Mouse (Mus musculus) embryonic facial prominence, embryonic 10.5 days (tissue): ENCODE data around the gene Plbd2. TPM values are rescaled to one million over a fixed set of nuclear protein-coding genes. Genes with fewer than 3 reads are reported as not detected.
A peak's percentile ranks its signal among the peaks of the same experiment; 100 is the strongest.

Source experiments
- DNase-seq: peaks from one replicate; pipeline ENCODE4 v3.0.0-alpha.2; 2017; ENCODE audit warnings: low spot score
- H3K27ac ChIP-seq: fragments of 300-500 bp; sonication (generic); replicated peaks from 2 replicates; pipeline ENCODE4 v1.5.1; 2016; ENCODE audit warnings: mild to moderate bottlenecking
- H3K27me3 ChIP-seq: fragments of 300-500 bp; sonication (generic); replicated peaks from 2 replicates; pipeline ENCODE4 v1.6.1; 2016; ENCODE audit warnings: low read depth, mild to moderate bottlenecking; ENCODE audit not compliant: poor library complexity, severe bottlenecking
- H3K36me3 ChIP-seq: fragments of 300-500 bp; sonication (generic); replicated peaks from 2 replicates; pipeline ENCODE4 v1.6.1; 2016; ENCODE audit warnings: mild to moderate bottlenecking, moderate library complexity
- H3K4me1 ChIP-seq: fragments of 300-500 bp; sonication (generic); 2 replicates; pipeline ENCODE4 v1.6.1; 2016
- H3K4me3 ChIP-seq: fragments of 300-500 bp; sonication (generic); 2 replicates; pipeline ENCODE4 v1.5.1; 2016; ENCODE audit warnings: mild to moderate bottlenecking, moderate library complexity
- H3K9me3 ChIP-seq: fragments of 300-500 bp; sonication (generic); 2 replicates; pipeline ENCODE4 v1.6.1; 2016; ENCODE audit warnings: mild to moderate bottlenecking
- WGBS: fragments of 180-500 bp; shearing (Covaris S2); methylation state at CpG from one replicate; pipeline ENCODE4 v1.1.7; 2016; 5-methylcytosine and 5-hydroxymethylcytosine counted together
- polyA plus RNA-seq: library from polyadenylated mRNA; unstranded; fragments of >200 nt; fragmentation: Nextera tagmentation; extraction: Ambion mirVana; gene quantifications from 2 replicates; pipeline ENCODE4 v1.2.1, GENCODE M21; 2016

Gene Plbd2
- polyA plus RNA-seq, 1 experiment from 2014 or later, result 35.5 TPM

DNA sequence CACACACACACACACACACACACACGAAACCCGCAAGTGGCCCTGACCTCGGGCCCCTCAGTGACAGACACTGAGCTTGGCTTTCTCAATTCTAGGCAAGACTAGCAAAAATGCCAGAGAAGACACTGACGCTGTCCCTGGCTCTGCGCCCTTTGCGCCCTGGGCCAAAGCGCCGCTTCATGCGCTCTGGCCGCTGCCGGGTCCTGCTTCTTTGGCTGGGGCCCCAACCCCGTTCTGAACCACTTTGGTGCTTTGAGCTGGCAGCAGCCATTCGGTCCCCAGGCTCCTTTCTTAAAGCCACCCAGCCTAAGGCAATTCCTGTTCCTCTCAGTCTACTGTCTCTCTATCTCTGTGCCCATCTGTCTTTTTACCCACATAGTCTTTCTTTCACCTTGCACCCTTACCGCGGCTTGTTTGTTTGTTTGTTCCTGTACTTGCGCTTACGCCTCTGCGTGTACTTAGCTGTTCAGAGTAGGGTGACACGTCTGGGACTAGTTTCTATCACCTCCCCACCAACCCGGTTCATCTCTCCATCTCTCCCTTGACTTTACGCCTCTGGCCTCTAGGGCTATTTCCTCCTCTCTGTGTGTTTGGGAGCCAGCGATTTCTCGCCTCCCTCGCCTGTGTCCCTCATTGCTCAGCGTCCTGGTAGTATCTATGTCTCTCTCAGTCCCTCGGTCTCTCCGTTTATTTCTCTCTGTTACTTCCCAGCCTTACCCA lies 64.3 kb downstream of the Plbd2 start:
- WGBS, result 6% methylated on average over 27 of the region's 27 CpGs

DNA sequence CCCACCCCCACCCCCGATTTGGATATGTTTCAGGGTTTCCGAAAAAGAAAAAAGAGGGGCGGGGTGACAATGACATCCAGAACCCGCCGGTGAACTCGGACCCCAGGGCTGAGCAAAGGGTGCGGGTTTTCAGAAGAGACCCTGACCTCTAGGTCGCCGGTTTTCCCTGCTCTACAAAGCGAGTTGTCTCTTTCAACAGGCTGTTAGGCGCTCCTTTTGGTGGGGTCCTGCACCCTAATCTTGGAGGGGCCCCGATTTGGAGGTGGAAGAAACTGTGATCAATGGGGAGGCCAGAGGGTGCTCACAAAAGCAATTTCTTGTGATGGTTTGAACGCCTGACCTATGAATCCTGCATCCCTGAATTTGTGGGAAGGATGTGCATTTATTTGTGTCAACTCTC lies 65.0 kb downstream of the Plbd2 start:
- WGBS, result 2% methylated on average over 13 of the region's 13 CpGs
- peaks cover 50% of the 10 kb centered on the region for H3K4me1 ChIP-seq
- H3K36me3 ChIP-seq, result no peaks in the 10 kb centered on the region
- no peaks in the 10 kb centered on the region for H3K9me3 ChIP-seq
- peak overlapping the region; percentile 79 for H3K27ac ChIP-seq
- H3K4me3 ChIP-seq, result peak overlapping the region; percentile 56; the same call in 1 of the 2 replicates
- DNase-seq, result peak; percentile 34
- H3K27me3 ChIP-seq, result peaks cover 94% of the 10 kb centered on the region

More for the DNA sequence above, 64.3 kb downstream of the Plbd2 start:
- Histone ChIP-seq H3K27me3 (peaks cover 93% of the 10 kb centered on the region), H3K9me3 (no peaks in the 10 kb centered on the region), H3K36me3 (no peaks in the 10 kb centered on the region), H3K4me1 (peaks cover 46% of the 10 kb centered on the region), H3K27ac (no peak overlapping the region), H3K4me3 (0 out of 2 replicates have a peak overlapping the region, but pooled peaks have one; percentile 28)
- DNase-seq, result peak; percentile 39

DNA sequence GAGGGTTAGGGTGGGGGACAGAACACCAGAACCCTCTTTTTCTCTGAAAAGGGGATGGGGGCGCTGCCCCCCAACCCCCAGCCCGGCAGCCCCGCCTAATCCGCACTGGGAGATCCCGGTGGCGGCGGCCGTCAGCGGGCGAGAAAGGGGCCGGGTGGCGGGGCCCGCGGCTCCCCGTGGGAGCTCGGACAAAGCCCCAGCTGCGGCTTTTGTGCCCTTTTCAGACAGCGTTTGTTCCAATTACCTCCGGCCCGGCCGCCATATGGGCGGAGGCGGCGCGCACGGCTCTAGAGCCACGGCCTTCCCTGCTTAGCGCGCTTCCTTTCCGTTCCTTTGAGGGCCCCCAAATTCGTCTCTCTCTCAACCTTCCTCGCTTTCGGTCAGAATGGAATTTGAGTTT lies 65.4 kb downstream of the Plbd2 start:
- peaks cover 94% of the 10 kb centered on the region for H3K27me3 ChIP-seq
- under 1% methylated on average over 33 of the region's 33 CpGs for WGBS
- peak overlapping the region; percentile 56 for H3K4me3 ChIP-seq
- DNase-seq, result peak; percentile 66
- no peaks in the 10 kb centered on the region for H3K36me3 ChIP-seq
- H3K4me1 ChIP-seq, result peaks cover 52% of the 10 kb centered on the region
- H3K27ac ChIP-seq, result peak overlapping the region; percentile 79
- no peaks in the 10 kb centered on the region for H3K9me3 ChIP-seq

DNA sequence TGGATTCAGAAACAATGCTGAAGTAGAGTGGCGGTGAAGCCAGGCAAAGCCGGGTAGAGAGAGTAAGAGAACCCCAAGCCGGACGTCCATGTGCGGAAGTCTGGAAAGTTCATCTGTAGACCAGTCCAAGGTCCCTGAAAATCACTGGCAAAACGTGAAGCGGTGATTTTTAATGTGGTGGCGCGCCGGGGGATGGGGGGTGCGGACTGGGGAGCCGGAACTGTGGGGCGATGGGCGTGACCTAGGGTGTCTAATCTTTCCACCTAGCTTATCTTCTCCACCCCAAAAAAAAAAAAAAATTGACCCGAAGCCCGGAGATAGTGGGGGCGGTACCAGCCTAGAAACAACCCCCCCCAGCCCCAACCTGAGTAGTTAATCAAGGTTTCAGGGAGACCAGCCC lies 65.9 kb downstream of the Plbd2 start:
- Histone ChIP-seq H3K36me3 (no peaks in the 10 kb centered on the region), H3K9me3 (no peaks in the 10 kb centered on the region), H3K27me3 (peaks cover 94% of the 10 kb centered on the region), H3K27ac (peak overlapping the region; percentile 79), H3K4me1 (peaks cover 52% of the 10 kb centered on the region), H3K4me3 (peak overlapping the region; percentile 56)
- 1% methylated on average over 17 of the region's 17 CpGs for WGBS
- peak; percentile 37 for DNase-seq

DNA sequence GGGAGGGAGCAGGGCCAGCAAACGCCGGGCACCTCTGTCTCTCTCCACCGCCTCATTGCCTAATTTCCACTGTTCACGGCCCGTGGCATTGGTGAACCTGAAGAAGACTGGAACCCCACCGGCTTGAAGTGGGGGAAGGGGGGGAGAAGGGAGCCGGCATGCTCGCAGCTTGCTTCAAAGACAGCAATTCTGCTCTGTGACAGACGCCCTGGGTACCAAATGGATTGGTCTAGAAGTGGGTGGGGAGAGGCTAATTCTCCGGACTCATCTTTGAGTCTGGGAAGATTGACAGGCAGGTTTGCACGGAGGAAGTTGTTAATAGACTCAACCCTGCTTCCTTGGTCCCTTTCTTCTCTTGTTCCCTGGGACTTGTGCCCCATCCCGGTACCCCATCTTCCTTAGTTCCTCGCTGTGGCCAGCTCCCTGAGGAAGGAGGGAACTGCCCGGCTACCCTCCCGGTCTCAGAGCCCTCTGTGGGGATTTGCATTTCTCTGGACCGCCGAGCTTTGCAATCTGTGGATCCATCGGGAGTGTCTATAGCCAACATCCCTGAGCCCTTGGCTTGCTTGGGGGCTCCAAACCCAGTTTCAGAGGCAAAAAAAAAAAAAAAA lies 66.4 kb downstream of the Plbd2 start:
- Histone ChIP-seq H3K36me3 (no peaks in the 10 kb centered on the region), H3K4me3 (peak overlapping the region; percentile 56), H3K27me3 (peaks cover 94% of the 10 kb centered on the region), H3K9me3 (no peaks in the 10 kb centered on the region), H3K27ac (peak overlapping the region; percentile 35; the same call in 1 of the 2 replicates), H3K4me1 (peaks cover 56% of the 10 kb centered on the region)
- under 1% methylated on average over 18 of the region's 18 CpGs for WGBS
- peak; percentile 46 for DNase-seq

DNA sequence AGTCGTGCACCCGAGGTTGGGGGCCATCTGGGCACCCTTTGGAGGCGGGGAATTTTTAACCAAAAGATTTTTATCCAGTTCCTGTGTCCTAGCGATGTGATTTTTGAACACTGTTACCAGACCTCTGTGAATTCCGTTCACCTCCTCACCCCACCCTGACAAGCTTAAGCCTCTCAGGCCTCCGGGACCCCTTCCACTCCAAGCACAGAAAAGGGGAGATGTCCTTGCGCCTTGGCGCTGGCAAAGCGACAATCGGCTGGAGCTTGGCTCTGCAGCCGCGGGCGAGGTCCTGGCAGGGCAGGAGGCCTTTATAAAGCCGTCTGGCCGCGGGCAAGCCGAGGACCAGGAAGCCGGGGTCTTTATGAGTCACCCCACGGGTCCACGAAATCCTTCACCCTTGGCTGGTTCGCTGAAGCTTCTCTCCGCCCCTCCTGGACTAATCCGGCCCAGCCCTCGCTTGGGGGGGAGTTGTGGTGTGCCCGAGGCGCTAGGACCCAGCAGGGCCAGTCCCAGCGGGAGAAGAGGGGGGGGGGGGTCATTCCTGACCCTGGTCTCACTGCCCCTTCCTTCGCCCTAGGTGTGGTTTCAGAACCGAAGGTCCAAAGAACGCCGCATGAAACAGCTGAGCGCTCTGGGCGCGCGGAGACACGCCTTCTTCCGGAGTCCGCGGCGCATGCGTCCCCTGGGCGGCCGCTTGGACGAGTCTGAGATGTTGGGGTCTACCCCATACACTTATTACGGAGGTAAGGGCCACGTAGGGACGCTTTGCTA lies 67.5 kb downstream of the Plbd2 start:
- Histone ChIP-seq H3K4me1 (peaks cover 66% of the 10 kb centered on the region), H3K4me3 (peak overlapping the region; percentile 56), H3K36me3 (no peaks in the 10 kb centered on the region), H3K9me3 (no peaks in the 10 kb centered on the region), H3K27me3 (peaks cover 100% of the 10 kb centered on the region), H3K27ac (peak overlapping the region; percentile 30; the same call in 1 of the 2 replicates)
- peak; percentile 62 for DNase-seq
- WGBS, result under 1% methylated on average over 47 of the region's 47 CpGs

DNA sequence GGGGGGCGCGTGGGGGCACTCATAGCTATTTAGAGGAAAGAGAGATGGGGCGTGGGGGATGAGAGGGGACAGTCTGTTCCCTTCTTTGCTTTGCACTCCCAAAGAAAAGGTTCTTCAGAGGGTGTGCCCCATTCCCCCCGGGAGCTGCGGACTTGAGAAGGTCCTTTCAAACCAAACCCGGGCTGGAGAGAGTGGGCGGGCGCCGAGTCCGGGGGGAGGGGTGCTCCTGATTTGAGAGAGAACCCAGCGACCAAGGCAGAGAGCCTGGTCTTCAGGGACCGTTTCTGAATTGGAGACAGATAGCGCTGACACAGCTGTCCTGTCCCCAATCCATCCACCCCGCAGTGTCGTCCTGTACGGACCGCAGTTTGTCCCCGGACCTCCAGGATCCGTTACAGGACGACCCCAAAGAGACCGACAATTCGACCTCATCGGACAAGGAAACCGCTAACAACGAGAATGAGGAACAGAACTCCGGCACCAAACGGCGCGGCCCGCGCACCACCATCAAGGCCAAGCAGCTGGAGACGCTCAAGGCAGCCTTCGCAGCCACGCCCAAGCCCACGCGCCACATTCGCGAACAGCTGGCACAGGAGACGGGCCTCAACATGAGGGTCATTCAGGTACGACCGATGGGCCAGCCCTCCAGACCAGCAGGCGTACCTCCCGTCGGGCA lies 68.3 kb downstream of the Plbd2 start:
- Histone ChIP-seq H3K9me3 (no peaks in the 10 kb centered on the region), H3K4me3 (peak overlapping the region; percentile 56), H3K36me3 (no peaks in the 10 kb centered on the region), H3K4me1 (peaks cover 64% of the 10 kb centered on the region), H3K27me3 (peaks cover 100% of the 10 kb centered on the region), H3K27ac (no peak overlapping the region)
- peak; percentile 53 for DNase-seq
- WGBS, result under 1% methylated on average over 44 of the region's 44 CpGs

DNA sequence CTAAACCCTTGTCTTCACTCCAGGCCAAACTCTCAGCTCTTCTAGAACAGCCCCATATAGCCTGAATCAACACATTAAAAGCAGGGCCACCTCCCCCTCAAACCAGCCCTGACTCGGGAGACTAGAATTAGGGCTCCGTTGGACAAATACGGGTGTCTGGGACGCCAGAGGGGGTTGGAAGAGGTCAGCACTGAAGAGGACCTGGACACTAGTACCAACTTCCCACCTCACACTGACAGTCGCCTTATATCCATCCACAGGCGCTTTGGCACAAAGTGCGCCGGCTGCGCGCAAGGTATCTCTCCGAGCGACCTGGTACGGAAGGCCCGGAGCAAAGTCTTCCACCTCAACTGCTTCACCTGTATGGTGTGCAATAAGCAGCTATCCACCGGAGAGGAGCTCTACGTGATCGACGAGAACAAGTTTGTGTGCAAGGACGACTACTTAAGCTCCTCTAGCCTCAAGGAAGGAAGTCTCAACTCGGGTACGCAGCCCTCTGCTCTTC lies 69.1 kb downstream of the Plbd2 start:
- Histone ChIP-seq H3K4me3 (peak overlapping the region; percentile 56), H3K27ac (no peak overlapping the region), H3K36me3 (no peaks in the 10 kb centered on the region), H3K9me3 (no peaks in the 10 kb centered on the region), H3K27me3 (peaks cover 100% of the 10 kb centered on the region), H3K4me1 (peaks cover 56% of the 10 kb centered on the region)
- DNase-seq, result peak; percentile 42
- 3% methylated on average over 21 of the region's 21 CpGs for WGBS

Other genes starting within 250 kb of the Plbd2 start
- gene Lhx5, start 71.9 kb downstream of the Plbd2 start, polyA plus RNA-seq, result 3.1 and 4.7 TPM in 2 replicates
- 6.2 and 7.1 TPM in 2 replicates for gene Sdsl, start 30.8 kb downstream of the Plbd2 start, polyA plus RNA-seq
- gene Sds, start 27.1 kb downstream of the Plbd2 start, polyA plus RNA-seq, result not detected in 2 replicates
- 4.1 and 5.2 TPM in 2 replicates for gene Slc8b1, start 7.5 kb upstream of the Plbd2 start, polyA plus RNA-seq
- 11.9 and 12.3 TPM in 2 replicates for gene Tpcn1, start 85.0 kb upstream of the Plbd2 start, polyA plus RNA-seq
- 0.65 and 0.81 TPM in 2 replicates for gene Iqcd, start 85.4 kb upstream of the Plbd2 start, polyA plus RNA-seq
- gene Rita1, start 109.0 kb upstream of the Plbd2 start, polyA plus RNA-seq, result 19.4 and 20.1 TPM in 2 replicates
- gene Ddx54, start 109.1 kb upstream of the Plbd2 start, polyA plus RNA-seq, result 62.3 and 64.3 TPM in 2 replicates
- 0.27 TPM in 1 of 2 replicates, not detected in the other for gene Cfap73, start 130.6 kb upstream of the Plbd2 start, polyA plus RNA-seq
- gene Rasal1, start 145.2 kb upstream of the Plbd2 start, polyA plus RNA-seq, result 0.07 and 0.14 TPM in 2 replicates
- gene Dtx1, start 208.3 kb upstream of the Plbd2 start, polyA plus RNA-seq, result 1.8 and 2.2 TPM in 2 replicates
- gene Oas2, start 246.2 kb upstream of the Plbd2 start, polyA plus RNA-seq, result 0.06 and 0.10 TPM in 2 replicates